Mouse (Mus musculus) heart, embryonic 13.5 days (tissue): ENCODE measurements around the gene Lmntd1. TPM values are rescaled to one million over a fixed set of nuclear protein-coding genes. Genes with fewer than 3 reads are reported as not detected.

ENCODE experiments used
- ATAC-seq: fragments of 200-750 bp; cut with Nextera tagmentation; 2 replicates; pipeline ENCODE4 v1.8.0; 2017; ENCODE audit warnings: moderate TSS enrichment; ENCODE audit not compliant: insufficient number of reproducible peaks, low FRiP score, low TSS enrichment; ENCODE audit errors: extremely low read depth
- H3K27ac ChIP-seq: fragments of 300-500 bp; sonication (generic); replicated peaks from 2 replicates; pipeline ENCODE4 v1.5.1; 2015; ENCODE audit warnings: moderate library complexity, mild to moderate bottlenecking, inconsistent platforms
- H3K27me3 ChIP-seq: fragments of 300-500 bp; sonication (generic); replicated peaks from 2 replicates; pipeline ENCODE4 v1.6.1; 2015; ENCODE audit warnings: mild to moderate bottlenecking, inconsistent platforms
- H3K36me3 ChIP-seq: fragments of 300-500 bp; sonication (generic); 2 replicates; pipeline ENCODE4 v1.6.1; 2015; ENCODE audit warnings: mild to moderate bottlenecking, inconsistent platforms
- H3K4me1 ChIP-seq: fragments of 300-500 bp; sonication (generic); 2 replicates; pipeline ENCODE4 v1.6.1; 2015; ENCODE audit warnings: inconsistent platforms
- H3K4me2 ChIP-seq: fragments of 300-500 bp; sonication (generic); 2 replicates; pipeline ENCODE4 v1.6.1; 2015; ENCODE audit warnings: inconsistent platforms, mild to moderate bottlenecking, moderate library complexity
- H3K4me3 ChIP-seq: fragments of 300-500 bp; sonication (generic); 2 replicates; pipeline ENCODE4 v1.5.1; 2015; ENCODE audit warnings: moderate library complexity, mild to moderate bottlenecking, inconsistent platforms
- H3K9ac ChIP-seq: fragments of 300-500 bp; sonication (generic); 2 replicates; pipeline ENCODE4 v1.6.1; 2015; ENCODE audit warnings: inconsistent platforms, mild to moderate bottlenecking, moderate library complexity
- H3K9me3 ChIP-seq: fragments of 300-500 bp; sonication (generic); 2 replicates; pipeline ENCODE4 v1.6.1; 2016; ENCODE audit warnings: inconsistent platforms
- WGBS: fragments of 180-500 bp; shearing (Covaris S2); methylation state at CpG from one replicate; pipeline ENCODE4 v1.1.7; 2015; ENCODE audit warnings: mixed read lengths; 5-methylcytosine and 5-hydroxymethylcytosine counted together
- polyA plus RNA-seq: library from polyadenylated mRNA; unstranded; fragments of >200 nt; fragmentation: Nextera tagmentation; extraction: Ambion mirVana; gene quantifications from 2 replicates; pipeline ENCODE4 v1.2.1, GENCODE M21; 2015

The Lmntd1 gene
- polyA plus RNA-seq, 1 experiment from 2014 or later, result 10.1 TPM

DNA sequence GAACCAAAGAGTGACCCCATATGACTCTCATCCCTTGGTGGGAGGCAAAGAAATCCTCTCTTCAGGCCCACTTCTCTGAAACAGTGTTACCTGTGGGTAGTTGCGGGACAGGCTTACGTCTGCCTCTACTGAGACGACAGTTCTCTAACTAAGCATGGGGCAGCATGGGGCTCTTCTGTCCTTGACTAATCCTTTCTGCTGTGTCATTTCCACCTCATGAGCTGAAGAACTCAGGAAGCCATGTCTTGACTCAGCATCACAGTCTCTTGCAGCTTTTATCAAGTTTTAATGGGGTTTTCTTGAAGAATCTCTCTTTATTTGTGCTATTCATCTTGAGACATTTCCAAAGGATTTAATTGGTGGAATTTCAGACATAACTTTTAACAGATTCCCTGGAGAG, 61.3 kb downstream of the Lmntd1 start:
- H3K27me3 ChIP-seq, result no peaks in the 10 kb centered on the region

DNA sequence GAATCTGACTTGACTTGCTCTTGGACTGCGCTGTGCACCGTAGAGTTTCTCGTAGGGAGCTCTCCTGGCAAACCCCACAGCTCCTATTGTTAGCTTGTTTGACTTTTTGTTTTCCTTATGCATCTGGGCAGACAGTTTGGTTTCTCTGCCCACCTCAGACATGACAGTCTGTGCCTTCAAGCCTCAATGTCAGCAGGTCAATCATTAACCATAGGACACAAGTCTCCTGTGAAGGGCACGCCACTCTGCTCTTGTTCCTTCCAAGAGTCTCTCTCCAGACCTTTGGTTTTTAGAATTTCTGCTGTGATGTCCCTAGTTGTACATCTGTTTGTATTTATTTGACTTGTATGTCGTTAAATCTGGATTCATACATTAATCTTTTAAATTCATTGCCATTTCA, 63.1 kb downstream of the Lmntd1 start:
- WGBS, result 87% methylated on average over 5 of the region's 5 CpGs
- no peak overlapping the region for H3K4me2 ChIP-seq
- H3K27ac ChIP-seq, result no peak overlapping the region
- no peaks in the 10 kb centered on the region for H3K27me3 ChIP-seq
- no peak overlapping the region for H3K9ac ChIP-seq
- H3K9me3 ChIP-seq, result no peaks in the 10 kb centered on the region
- H3K4me3 ChIP-seq, result no peak overlapping the region
- H3K36me3 ChIP-seq, result no peaks in the 10 kb centered on the region
- ATAC-seq, result no peak
- H3K4me1 ChIP-seq, result peaks cover 10% of the 10 kb centered on the region

More for the DNA sequence above, 61.3 kb downstream of the Lmntd1 start:
- H3K4me2 ChIP-seq, result no peak overlapping the region
- ATAC-seq, result no peak
- no peak overlapping the region for H3K4me3 ChIP-seq
- no peak overlapping the region for H3K9ac ChIP-seq
- WGBS, result 90% methylated on average over 3 of the region's 3 CpGs
- H3K9me3 ChIP-seq, result no peaks in the 10 kb centered on the region
- H3K4me1 ChIP-seq, result peaks cover 15% of the 10 kb centered on the region
- no peak overlapping the region for H3K27ac ChIP-seq
- no peaks in the 10 kb centered on the region for H3K36me3 ChIP-seq

DNA sequence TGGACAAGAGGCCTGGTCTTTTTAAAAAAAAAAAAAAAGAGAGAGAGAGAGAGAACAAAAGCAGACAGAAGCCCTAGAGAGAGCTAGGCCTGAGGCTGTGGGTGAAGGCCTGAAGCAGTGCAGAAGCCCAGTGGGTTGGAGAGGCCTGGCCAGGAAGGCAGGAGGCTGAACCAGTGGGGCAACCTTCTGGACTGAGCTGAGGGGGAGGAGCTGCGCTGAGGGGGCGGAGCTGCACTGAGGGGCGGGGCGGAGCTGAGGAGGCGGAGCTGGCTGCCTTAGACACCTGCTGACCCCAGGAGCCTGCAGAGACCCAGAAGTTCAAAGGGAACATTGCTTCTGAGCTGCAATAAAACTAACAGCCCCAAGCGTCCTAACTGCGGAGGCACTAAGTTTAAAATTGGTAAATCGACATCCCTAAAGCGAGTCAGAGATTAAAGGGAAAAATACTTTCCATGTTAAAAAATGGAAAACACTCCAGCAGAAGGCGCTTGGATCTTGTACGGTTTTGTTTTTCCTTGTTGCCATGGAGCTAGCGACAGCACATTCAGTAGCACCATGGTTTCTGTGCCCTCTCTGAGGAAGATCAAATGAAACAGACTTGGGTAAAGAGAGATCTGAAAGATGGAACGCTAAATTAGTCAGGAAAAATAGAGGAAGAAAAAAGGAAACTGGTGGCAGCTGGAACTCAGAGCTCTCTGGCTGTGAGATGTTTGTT, 68.0 kb downstream of the Lmntd1 start:
- no peak for ATAC-seq
- Histone ChIP-seq H3K4me3 (no peak overlapping the region), H3K9me3 (peaks cover 11% of the 10 kb centered on the region; the same call in 1 of the 2 replicates), H3K27me3 (no peaks in the 10 kb centered on the region), H3K9ac (no peak overlapping the region), H3K4me2 (no peak overlapping the region), H3K36me3 (no peaks in the 10 kb centered on the region), H3K27ac (no peak overlapping the region), H3K4me1 (peaks cover 19% of the 10 kb centered on the region)
- WGBS, result 34% methylated on average over 13 of the region's 13 CpGs

DNA sequence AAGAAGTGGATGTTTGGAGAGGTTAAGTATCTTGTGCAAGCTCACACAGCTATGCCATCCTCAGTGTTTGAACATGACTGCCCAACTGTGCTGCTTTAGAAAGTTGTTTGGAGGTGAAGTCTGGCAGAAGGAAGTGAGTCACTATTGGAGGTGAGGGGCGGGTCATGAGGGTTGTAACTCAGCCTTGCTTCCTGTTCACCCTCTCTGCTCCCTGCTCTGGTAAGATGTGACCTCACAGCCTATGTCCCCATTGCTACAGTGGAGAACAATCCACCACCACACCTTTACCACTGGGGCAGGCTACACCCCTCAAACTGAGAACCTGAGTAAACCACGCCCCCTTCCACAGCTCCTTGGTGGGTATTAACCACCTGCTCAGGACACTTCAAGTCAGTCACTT, 69.3 kb downstream of the Lmntd1 start:
- H3K9ac ChIP-seq, result no peak overlapping the region
- H3K9me3 ChIP-seq, result peaks cover 11% of the 10 kb centered on the region; the same call in 1 of the 2 replicates
- no peak overlapping the region for H3K27ac ChIP-seq
- no peaks in the 10 kb centered on the region for H3K36me3 ChIP-seq
- no peak overlapping the region for H3K4me3 ChIP-seq
- no peaks in the 10 kb centered on the region for H3K27me3 ChIP-seq
- H3K4me2 ChIP-seq, result no peak overlapping the region
- ATAC-seq, result no peak
- WGBS, result 85% methylated on average over 2 of the region's 2 CpGs
- H3K4me1 ChIP-seq, result peaks cover 19% of the 10 kb centered on the region

DNA sequence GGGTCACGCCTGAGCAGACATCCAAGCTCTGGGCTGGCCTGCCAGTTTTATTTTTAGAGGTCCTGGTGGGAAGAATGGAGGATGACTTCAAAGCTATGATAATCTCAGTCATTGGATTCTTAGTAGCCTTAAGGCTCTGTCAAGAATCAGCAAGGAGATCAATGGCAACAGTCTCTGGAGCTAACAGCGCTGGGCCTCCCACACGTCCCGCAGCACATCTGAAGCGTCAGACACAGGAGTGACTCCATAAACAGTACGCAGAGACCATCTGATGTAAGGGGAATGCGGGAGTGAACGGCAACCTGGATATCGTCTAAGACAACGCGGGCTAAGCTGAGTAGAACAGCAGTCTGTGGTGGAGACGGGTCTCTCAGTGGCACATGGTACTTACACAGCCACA, 69.8 kb downstream of the Lmntd1 start:
- 50% methylated on average over 12 of the region's 12 CpGs for WGBS
- ATAC-seq, result no peak
- H3K27me3 ChIP-seq, result no peaks in the 10 kb centered on the region

DNA sequence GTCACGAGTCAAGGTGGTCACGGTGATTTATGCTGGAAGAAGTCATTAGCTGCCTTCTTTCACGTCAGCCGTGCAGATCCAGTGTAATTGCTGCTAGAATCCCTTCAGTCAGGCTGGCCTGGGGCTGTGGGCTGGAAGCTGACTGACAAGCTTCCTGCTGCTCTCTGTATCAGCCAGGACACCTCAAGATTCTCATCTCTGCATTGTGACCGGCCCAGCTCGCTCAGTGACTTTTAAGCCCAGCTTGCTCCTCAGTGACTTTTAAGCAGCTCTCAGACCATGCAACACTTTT, 74.6 kb downstream of the Lmntd1 start:
- ATAC-seq, result no peak
- Histone ChIP-seq H3K9me3 (peaks cover 11% of the 10 kb centered on the region; the same call in 1 of the 2 replicates), H3K4me2 (no peak overlapping the region), H3K4me3 (no peak overlapping the region), H3K4me1 (peaks cover 13% of the 10 kb centered on the region), H3K9ac (no peak overlapping the region), H3K27me3 (no peaks in the 10 kb centered on the region), H3K27ac (no peak overlapping the region), H3K36me3 (no peaks in the 10 kb centered on the region)
- WGBS, result 61% methylated on average over 6 of the region's 6 CpGs

More for the DNA sequence above, 69.8 kb downstream of the Lmntd1 start:
- Histone ChIP-seq H3K36me3 (no peaks in the 10 kb centered on the region), H3K9me3 (peaks cover 11% of the 10 kb centered on the region; the same call in 1 of the 2 replicates), H3K27ac (no peak overlapping the region), H3K4me2 (no peak overlapping the region), H3K4me3 (no peak overlapping the region), H3K4me1 (peaks cover 24% of the 10 kb centered on the region), H3K9ac (no peak overlapping the region)

DNA sequence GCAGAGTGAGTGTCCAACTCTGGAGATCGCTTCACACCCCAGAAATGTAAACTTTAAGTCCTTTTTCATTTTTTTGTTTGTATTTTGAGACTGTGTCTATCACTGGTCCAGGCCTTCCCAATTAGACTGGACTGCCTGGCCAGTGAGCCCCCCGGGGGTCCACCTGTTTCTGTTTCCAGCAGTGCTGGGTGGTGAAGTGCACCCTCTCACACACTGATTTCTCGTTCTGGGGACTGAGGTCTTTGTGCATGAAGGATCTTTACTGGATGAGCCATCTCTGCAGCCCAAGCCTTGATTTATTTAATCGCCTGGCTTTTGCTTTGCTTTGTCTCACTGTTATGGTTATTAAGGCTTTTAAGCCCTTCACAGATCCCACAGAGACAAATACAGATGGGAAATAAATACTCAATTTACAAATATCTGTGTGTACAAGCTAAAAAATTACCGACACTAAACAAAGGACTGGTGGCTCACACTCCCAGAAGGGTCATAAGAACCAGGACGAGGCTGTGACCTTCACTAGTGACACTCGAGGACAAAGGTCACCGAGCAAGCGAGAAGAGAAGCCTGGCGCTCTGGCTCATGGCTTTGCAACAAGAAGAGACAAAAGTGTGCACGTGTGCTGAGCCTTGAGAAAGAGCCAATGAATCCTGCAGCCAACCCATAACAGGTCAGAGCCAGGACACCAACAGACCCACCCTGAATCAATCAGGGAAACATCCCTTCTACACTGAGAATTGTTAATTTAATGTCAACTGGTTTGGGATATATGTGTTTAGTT, 75.1 kb downstream of the Lmntd1 start:
- WGBS, result 61% methylated on average over 11 of the region's 11 CpGs
- H3K27ac ChIP-seq, result no peak overlapping the region
- no peak for ATAC-seq

DNA sequence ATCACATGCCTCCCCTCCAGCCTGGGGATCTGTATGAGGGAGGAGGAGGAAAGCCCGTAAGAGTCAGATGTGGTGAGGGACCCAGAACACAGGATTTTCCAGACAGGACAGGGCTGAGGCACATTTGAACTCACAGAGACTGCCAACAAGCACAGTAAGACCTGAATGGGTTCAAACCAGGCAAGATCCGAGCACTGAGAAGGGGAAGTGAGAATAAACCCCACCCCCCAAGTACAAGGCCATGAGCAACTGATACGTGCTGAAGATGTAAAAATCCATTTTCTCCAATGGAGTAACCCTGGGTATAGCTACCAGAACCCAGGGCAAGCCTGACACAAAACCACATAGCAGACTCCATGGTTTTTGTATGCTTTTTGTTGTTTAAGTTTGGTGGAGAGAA, 83.7 kb downstream of the Lmntd1 start:
- no peak overlapping the region for H3K4me2 ChIP-seq
- H3K4me1 ChIP-seq, result no peaks in the 10 kb centered on the region
- H3K9me3 ChIP-seq, result no peaks in the 10 kb centered on the region
- no peak for ATAC-seq
- H3K27me3 ChIP-seq, result no peaks in the 10 kb centered on the region
- 71% methylated on average over 3 of the region's 3 CpGs for WGBS
- no peak overlapping the region for H3K9ac ChIP-seq
- H3K27ac ChIP-seq, result no peak overlapping the region
- no peak overlapping the region for H3K4me3 ChIP-seq
- no peaks in the 10 kb centered on the region for H3K36me3 ChIP-seq

More for the DNA sequence above, 75.1 kb downstream of the Lmntd1 start:
- no peak overlapping the region for H3K4me2 ChIP-seq
- peaks cover 11% of the 10 kb centered on the region; the same call in 1 of the 2 replicates for H3K9me3 ChIP-seq
- no peaks in the 10 kb centered on the region for H3K27me3 ChIP-seq
- H3K4me3 ChIP-seq, result no peak overlapping the region
- no peak overlapping the region for H3K9ac ChIP-seq
- H3K4me1 ChIP-seq, result peaks cover 8% of the 10 kb centered on the region
- H3K36me3 ChIP-seq, result no peaks in the 10 kb centered on the region

DNA sequence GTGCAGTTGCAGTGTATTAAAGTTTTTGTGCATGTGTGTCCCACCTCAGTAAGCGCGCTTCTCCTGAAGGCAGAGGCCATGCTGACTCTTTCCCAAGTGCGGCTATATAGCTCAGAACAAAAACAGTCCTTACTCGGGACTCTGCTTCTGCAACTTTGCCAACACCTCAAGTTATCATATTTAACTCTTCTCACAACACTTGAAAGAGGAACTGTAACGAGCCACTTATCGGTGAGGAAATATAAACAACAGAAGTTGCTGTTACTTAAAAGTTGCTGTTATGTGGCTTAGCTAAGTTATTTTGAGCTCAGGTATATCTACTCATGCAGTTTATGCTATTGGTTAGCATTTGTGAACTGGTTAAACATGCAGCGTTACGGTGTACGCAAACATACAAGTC, 90.8 kb downstream of the Lmntd1 start:
- Histone ChIP-seq H3K27me3 (no peaks in the 10 kb centered on the region), H3K9me3 (peaks cover 4% of the 10 kb centered on the region; the same call in 1 of the 2 replicates), H3K9ac (no peak overlapping the region), H3K36me3 (no peaks in the 10 kb centered on the region), H3K4me1 (peaks cover 9% of the 10 kb centered on the region; the same call in 1 of the 2 replicates), H3K4me2 (no peak overlapping the region), H3K4me3 (no peak overlapping the region), H3K27ac (no peak overlapping the region)
- no peak for ATAC-seq
- 72% methylated on average over 9 of the region's 9 CpGs for WGBS

DNA sequence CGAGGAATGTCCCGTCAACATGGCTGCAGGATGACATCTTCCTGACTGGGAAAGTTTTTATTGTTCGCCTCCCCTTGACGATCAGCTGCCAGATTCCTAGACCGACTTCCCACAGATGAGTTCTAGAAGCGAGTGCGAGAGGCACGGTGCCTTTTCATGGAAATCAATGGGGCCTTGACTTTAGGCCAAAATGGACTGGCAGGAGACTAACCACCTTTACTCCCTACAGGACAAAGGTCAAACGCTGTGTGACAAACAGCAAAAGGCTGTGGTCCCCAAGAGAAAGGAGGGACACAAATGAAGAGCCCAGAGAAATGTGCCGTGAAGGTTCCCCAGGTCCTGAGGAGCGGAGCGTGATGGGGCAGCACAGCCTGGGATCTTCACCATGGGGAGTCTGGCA, 91.5 kb downstream of the Lmntd1 start:
- H3K4me3 ChIP-seq, result no peak overlapping the region
- H3K9me3 ChIP-seq, result peaks cover 4% of the 10 kb centered on the region; the same call in 1 of the 2 replicates
- ATAC-seq, result no peak
- 78% methylated on average over 12 of the region's 12 CpGs for WGBS
- no peak overlapping the region for H3K4me2 ChIP-seq
- H3K27me3 ChIP-seq, result no peaks in the 10 kb centered on the region
- peaks cover 9% of the 10 kb centered on the region; the same call in 1 of the 2 replicates for H3K4me1 ChIP-seq
- H3K27ac ChIP-seq, result no peak overlapping the region
- H3K9ac ChIP-seq, result no peak overlapping the region
- no peaks in the 10 kb centered on the region for H3K36me3 ChIP-seq

DNA sequence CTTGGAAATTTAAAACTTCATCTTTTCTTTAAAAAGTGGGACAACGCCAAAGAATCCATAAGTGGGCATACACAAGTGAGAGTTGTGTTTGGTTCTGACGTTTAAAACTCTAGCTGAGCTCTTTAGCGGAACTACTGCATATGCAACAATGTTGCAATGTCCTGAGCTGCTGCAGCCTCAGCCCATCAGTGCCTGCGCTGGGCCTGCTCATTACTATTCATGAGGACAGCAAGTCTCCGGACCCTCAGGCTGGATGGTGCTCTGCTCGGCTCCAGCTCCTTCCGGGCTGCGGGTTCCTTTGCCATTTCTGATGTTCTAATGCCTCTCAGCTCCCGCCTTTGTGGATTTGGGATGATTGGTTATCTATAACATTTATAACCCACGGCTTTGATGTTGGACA, 97.1 kb downstream of the Lmntd1 start:
- 44% methylated on average over 10 of the region's 10 CpGs for WGBS
- Histone ChIP-seq H3K27ac (no peak overlapping the region), H3K4me2 (no peak overlapping the region), H3K9ac (no peak overlapping the region), H3K9me3 (peaks cover 4% of the 10 kb centered on the region; the same call in 1 of the 2 replicates), H3K4me3 (no peak overlapping the region), H3K4me1 (peaks cover 5% of the 10 kb centered on the region; the same call in 1 of the 2 replicates), H3K27me3 (no peaks in the 10 kb centered on the region), H3K36me3 (no peaks in the 10 kb centered on the region)
- ATAC-seq, result no peak
